ENCODE assay signal across 9 mouse cellular contexts in genomic region chr13:59010893-59011529, GRCm38 (mm10).
DNase-seq lines count a peak whose midpoint lies in the region; ATAC-seq and TF ChIP-seq lines count a peak whose summit lies in the region.
"Had no signal": no experiment of that assay in that cellular context is flagged by ENCODE, and none has a peak within 500 bp of the region (broad histone marks: within the 10 kb centered on the region; RNA-seq: fewer than 3 reads in every experiment).

No protein-coding gene starts in this region.

- H3K4me3 ChIP-seq in layer of hippocampus, adult 2 months = peak overlapping the region; percentile 55
- peak overlapping the region; percentile 35 for H3K4me3 ChIP-seq in forebrain, embryonic 15.5 days
- no peak overlapping the region for H3K4me3 ChIP-seq in liver, embryonic 15.5 days (replicated peaks)
- peak overlapping the region; percentile 11 for H3K4me3 ChIP-seq in neural tube, embryonic 14.5 days (ENCODE audit: low read depth, low read length)

- peak overlapping the region; percentile 44 for H3K9ac ChIP-seq in forebrain, embryonic 15.5 days (replicated peaks)
- no peak overlapping the region for H3K9ac ChIP-seq in liver, embryonic 15.5 days
- peak overlapping the region; percentile 41 for H3K9ac ChIP-seq in neural tube, embryonic 14.5 days (replicated peaks; ENCODE audit: low read depth, low read length)

- peaks cover 20% of the 10 kb centered on the region for H3K4me1 ChIP-seq in forebrain, embryonic 15.5 days
- peaks cover 4% of the 10 kb centered on the region; the same call in 1 of the 2 replicates for H3K4me1 ChIP-seq in liver, embryonic 15.5 days (replicated peaks)
- peaks cover 20% of the 10 kb centered on the region; the same call in 1 of the 2 replicates for H3K4me1 ChIP-seq in neural tube, embryonic 14.5 days (ENCODE audit: control insufficient read depth, insufficient read depth, low read length)

- no peak for TF ChIP-seq CTCF in layer of hippocampus, adult 2 months (conservative IDR thresholded peaks at IDR 0.05)

- ATAC-seq in forebrain, embryonic 15.5 days (replicated peaks) = peak; percentile 66
- ATAC-seq in liver, embryonic 15.5 days (ENCODE audit: insufficient read depth) = no peak
- ATAC-seq in neural tube, embryonic 14.5 days (ENCODE audit: low read depth) = peak; percentile 80
- ATAC-seq: Patski had no signal

- WGBS in forebrain, embryonic 15.5 days = 7% methylated on average over 16 of the region's 16 CpGs
- WGBS in liver, embryonic 15.5 days (ENCODE audit: insufficient replicate concordance) = 41% methylated on average over 16 of the region's 16 CpGs
- WGBS in neural tube, embryonic 14.5 days = 5% methylated on average over 16 of the region's 16 CpGs

- no peaks in the 10 kb centered on the region for H3K9me3 ChIP-seq in forebrain, embryonic 15.5 days
- H3K9me3 ChIP-seq in liver, embryonic 15.5 days (replicated peaks) = no peaks in the 10 kb centered on the region
- H3K9me3 ChIP-seq in neural tube, embryonic 14.5 days (ENCODE audit: control insufficient read depth, low read length) = no peaks in the 10 kb centered on the region

- H3K27ac ChIP-seq in layer of hippocampus, adult 2 months = peak overlapping the region; percentile 70
- peak overlapping the region; percentile 82 for H3K27ac ChIP-seq in forebrain, embryonic 15.5 days (replicated peaks)
- no peak overlapping the region for H3K27ac ChIP-seq in liver, embryonic 15.5 days (replicated peaks)
- H3K27ac ChIP-seq in neural tube, embryonic 14.5 days (ENCODE audit: low read depth, low read length) = peak overlapping the region; percentile 92

- no peak for DNase-seq in layer of hippocampus, adult 2 months (ENCODE audit: low spot score in 2 of 2)
- DNase-seq in layer of hippocampus, adult 8-10 months (ENCODE audit: low spot score in 2 of 2) = no peak
- no peak for DNase-seq in frontal cortex, postnatal 36 days (ENCODE audit: low spot score in 2 of 2)
- no peak for DNase-seq in adrenal gland, postnatal 36 days
- DNase-seq in layer of hippocampus, adult 11-12 months (ENCODE audit: low spot score) = no peak

- no peaks in the 10 kb centered on the region for H3K36me3 ChIP-seq in forebrain, embryonic 15.5 days
- no peaks in the 10 kb centered on the region for H3K36me3 ChIP-seq in liver, embryonic 15.5 days (replicated peaks)
- no peaks in the 10 kb centered on the region for H3K36me3 ChIP-seq in neural tube, embryonic 14.5 days (ENCODE audit: control insufficient read depth, insufficient read depth, low read length)

- peak overlapping the region; percentile 74 for H3K4me2 ChIP-seq in forebrain, embryonic 15.5 days (replicated peaks)
- H3K4me2 ChIP-seq in liver, embryonic 15.5 days = peak overlapping the region; percentile 44
- peak overlapping the region; percentile 52 for H3K4me2 ChIP-seq in neural tube, embryonic 14.5 days (ENCODE audit: low read depth, low read length)

- no peaks in the 10 kb centered on the region for H3K27me3 ChIP-seq in forebrain, embryonic 15.5 days
- no peaks in the 10 kb centered on the region for H3K27me3 ChIP-seq in liver, embryonic 15.5 days
- no peaks in the 10 kb centered on the region for H3K27me3 ChIP-seq in neural tube, embryonic 14.5 days (ENCODE audit: control insufficient read depth, insufficient read depth, low read length)
- H3K27me3 ChIP-seq: Patski had no signal
